Mouse (Mus musculus): Measurements from ENCODE around the gene Ahnak2. TPM values are rescaled to one million over a fixed set of nuclear protein-coding genes. Genes with fewer than 3 reads are reported as not detected.

Ahnak2 gene
- polyA plus RNA-seq, 1 experiment from 2014 or later: 0.50 TPM

- Histone ChIP-seq H3K27me3 (ENCODE audit: insufficient read depth, low read length) (no peaks in the 10 kb centered on the region), H3K9me3 (replicated peaks; ENCODE audit: low read length) (no peaks in the 10 kb centered on the region), H3K4me2 (ENCODE audit: low read length) (no peak overlapping the region), H3K4me1 (replicated peaks; ENCODE audit: insufficient read depth, low read length) (no peaks in the 10 kb centered on the region), H3K36me3 (ENCODE audit: insufficient read depth, low read length) (peaks cover 15% of the 10 kb centered on the region), H3K9ac (ENCODE audit: low read depth, low read length) (no peak overlapping the region), H3K27ac (no peak overlapping the region), H3K4me3 (replicated peaks; ENCODE audit: low read depth, low read length) (no peak overlapping the region)
- WGBS: 79% methylated on average over 4 of the region's 4 CpGs
- ATAC-seq (replicated peaks; ENCODE audit: low FRiP score, low read depth) (no peak), DNase-seq (ENCODE audit: low spot score) (no peak)
- no peak for TF ChIP-seq CTCF (IDR thresholded peaks at IDR 0.05; ENCODE audit: low read depth)
Measured at GRCm38 (mm10) chr12:112746461-112746807, 56.0 kb downstream of the Ahnak2 start.

- DNase-seq (ENCODE audit: low spot score) (no peak), ATAC-seq (replicated peaks; ENCODE audit: low FRiP score, low read depth) (no peak)
- peaks cover 17% of the 10 kb centered on the region for H3K36me3 ChIP-seq (ENCODE audit: insufficient read depth, low read length)
- no peaks in the 10 kb centered on the region for H3K27me3 ChIP-seq (ENCODE audit: insufficient read depth, low read length)
- H3K27ac ChIP-seq: no peak overlapping the region
- H3K9me3 ChIP-seq (replicated peaks; ENCODE audit: low read length): no peaks in the 10 kb centered on the region
- no peak overlapping the region for H3K9ac ChIP-seq (ENCODE audit: low read depth, low read length)
- no peak for TF ChIP-seq CTCF (IDR thresholded peaks at IDR 0.05; ENCODE audit: low read depth)
- 91% methylated on average over 10 of the region's 10 CpGs for WGBS
- H3K4me1 ChIP-seq (replicated peaks; ENCODE audit: insufficient read depth, low read length): no peaks in the 10 kb centered on the region
- no peak overlapping the region for H3K4me3 ChIP-seq (replicated peaks; ENCODE audit: low read depth, low read length)
- no peak overlapping the region for H3K4me2 ChIP-seq (ENCODE audit: low read length)
Measured at GRCm38 (mm10) chr12:112745716-112746115, 56.7 kb downstream of the Ahnak2 start.

GRCm38 (mm10) chr12:112744891-112745580, 57.4 kb downstream of the Ahnak2 start:
- H3K4me2 ChIP-seq (ENCODE audit: low read length): no peak overlapping the region
- H3K4me3 ChIP-seq (replicated peaks; ENCODE audit: low read depth, low read length): no peak overlapping the region
- no peaks in the 10 kb centered on the region for H3K4me1 ChIP-seq (replicated peaks; ENCODE audit: insufficient read depth, low read length)
- DNase-seq (ENCODE audit: low spot score) (no peak), ATAC-seq (replicated peaks; ENCODE audit: low FRiP score, low read depth) (no peak)
- no peak overlapping the region for H3K27ac ChIP-seq
- H3K9ac ChIP-seq (ENCODE audit: low read depth, low read length): no peak overlapping the region
- TF ChIP-seq CTCF (IDR thresholded peaks at IDR 0.05; ENCODE audit: low read depth): no peak
- H3K9me3 ChIP-seq (replicated peaks; ENCODE audit: low read length): no peaks in the 10 kb centered on the region
- H3K36me3 ChIP-seq (ENCODE audit: insufficient read depth, low read length): peaks cover 22% of the 10 kb centered on the region
- WGBS: 82% methylated on average over 10 of the region's 10 CpGs
- H3K27me3 ChIP-seq (ENCODE audit: insufficient read depth, low read length): no peaks in the 10 kb centered on the region

GRCm38 (mm10) chr12:112744211-112744610, 58.2 kb downstream of the Ahnak2 start:
- WGBS: 74% methylated on average over 11 of the region's 11 CpGs
- Histone ChIP-seq H3K27ac (no peak overlapping the region), H3K9ac (ENCODE audit: low read depth, low read length) (peak overlapping the region; percentile 32; the same call in 1 of the 2 replicates), H3K4me3 (replicated peaks; ENCODE audit: low read depth, low read length) (no peak overlapping the region), H3K9me3 (replicated peaks; ENCODE audit: low read length) (no peaks in the 10 kb centered on the region), H3K27me3 (ENCODE audit: insufficient read depth, low read length) (no peaks in the 10 kb centered on the region), H3K36me3 (ENCODE audit: insufficient read depth, low read length) (peaks cover 25% of the 10 kb centered on the region), H3K4me2 (ENCODE audit: low read length) (no peak overlapping the region), H3K4me1 (replicated peaks; ENCODE audit: insufficient read depth, low read length) (no peaks in the 10 kb centered on the region)
- ATAC-seq (replicated peaks; ENCODE audit: low FRiP score, low read depth) (no peak), DNase-seq (ENCODE audit: low spot score) (no peak)
- no peak for TF ChIP-seq CTCF (IDR thresholded peaks at IDR 0.05; ENCODE audit: low read depth)

- no peaks in the 10 kb centered on the region for H3K9me3 ChIP-seq (replicated peaks; ENCODE audit: low read length)
- H3K27ac ChIP-seq: no peak overlapping the region
- DNase-seq (ENCODE audit: low spot score) (peak; percentile 93), ATAC-seq (replicated peaks; ENCODE audit: low FRiP score, low read depth) (peak; percentile 70)
- H3K36me3 ChIP-seq (ENCODE audit: insufficient read depth, low read length): peaks cover 34% of the 10 kb centered on the region
- TF ChIP-seq CTCF (IDR thresholded peaks at IDR 0.05; ENCODE audit: low read depth): peak; percentile 83
- no peaks in the 10 kb centered on the region for H3K4me1 ChIP-seq (replicated peaks; ENCODE audit: insufficient read depth, low read length)
- WGBS: 58% methylated on average over 25 of the region's 25 CpGs
- no peaks in the 10 kb centered on the region for H3K27me3 ChIP-seq (ENCODE audit: insufficient read depth, low read length)
- no peak overlapping the region for H3K9ac ChIP-seq (ENCODE audit: low read depth, low read length)
- H3K4me2 ChIP-seq (ENCODE audit: low read length): no peak overlapping the region
- H3K4me3 ChIP-seq (replicated peaks; ENCODE audit: low read depth, low read length): no peak overlapping the region
Measured at GRCm38 (mm10) chr12:112743168-112743975, 59.1 kb downstream of the Ahnak2 start.

GRCm38 (mm10) chr12:112742768-112743167, 59.7 kb downstream of the Ahnak2 start:
- H3K9me3 ChIP-seq (replicated peaks; ENCODE audit: low read length): no peaks in the 10 kb centered on the region
- no peaks in the 10 kb centered on the region for H3K4me1 ChIP-seq (replicated peaks; ENCODE audit: insufficient read depth, low read length)
- H3K9ac ChIP-seq (ENCODE audit: low read depth, low read length): no peak overlapping the region
- H3K27me3 ChIP-seq (ENCODE audit: insufficient read depth, low read length): no peaks in the 10 kb centered on the region
- DNase-seq (ENCODE audit: low spot score): no peak
- no peak overlapping the region for H3K4me3 ChIP-seq (replicated peaks; ENCODE audit: low read depth, low read length)
- WGBS: 55% methylated on average over 6 of the region's 6 CpGs
- TF ChIP-seq CTCF (IDR thresholded peaks at IDR 0.05; ENCODE audit: low read depth): no peak
- H3K27ac ChIP-seq: no peak overlapping the region
- H3K4me2 ChIP-seq (ENCODE audit: low read length): no peak overlapping the region
- H3K36me3 ChIP-seq (ENCODE audit: insufficient read depth, low read length): peaks cover 38% of the 10 kb centered on the region
- ATAC-seq (replicated peaks; ENCODE audit: low FRiP score, low read depth): peak; percentile 6; the same call in 1 of the 2 replicates
